Mouse (Mus musculus) CD4-positive helper T cell, adult 2 months (primary cell): Measurements from ENCODE around the gene Tsku.

Experiments used
- DNase-seq: peaks from one replicate; pipeline ENCODE4 v3.0.0-alpha.2; 2012; ENCODE audit warnings: low read depth, missing footprints, low spot score

Tsku gene

DNA sequence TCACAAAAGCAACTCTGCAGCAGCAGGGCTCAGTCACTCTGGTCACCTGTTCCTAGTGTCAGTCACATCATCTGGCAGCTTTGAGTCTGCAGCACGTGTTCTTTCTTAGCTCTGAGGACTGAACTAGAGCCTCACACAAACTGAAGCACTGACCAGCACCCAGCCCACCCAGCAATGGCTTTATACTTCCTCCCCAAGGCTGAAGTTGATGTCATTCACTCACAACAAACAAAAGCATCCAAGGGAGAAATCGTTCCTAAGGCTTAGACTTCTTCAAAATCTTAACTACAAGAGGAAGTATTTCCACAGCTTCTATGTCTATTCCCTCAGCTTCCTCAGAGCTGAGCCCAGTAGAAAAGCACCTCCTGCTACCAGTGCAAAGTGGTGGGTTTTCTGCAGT, 32.8 kb downstream of the Tsku start:
- DNase-seq, result no peak

DNA sequence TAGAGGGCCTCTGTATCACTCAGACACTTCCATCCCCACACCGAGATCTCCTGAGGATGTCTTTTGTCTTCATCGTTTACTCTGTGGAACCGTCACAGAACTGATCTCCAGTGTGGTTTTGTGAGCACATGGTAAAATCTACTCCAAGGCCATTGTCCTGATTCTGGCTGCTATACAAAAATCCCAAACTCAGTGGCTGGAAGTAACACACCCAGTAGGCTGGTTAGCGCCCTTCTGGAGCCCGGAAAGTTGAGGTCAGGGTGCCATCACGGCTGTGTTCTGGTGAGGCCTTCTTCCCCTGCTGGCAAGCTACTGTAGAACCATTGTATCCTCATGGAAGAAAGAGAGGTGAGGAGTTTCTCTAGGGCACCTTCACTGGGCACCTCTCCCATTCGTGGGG, 35.1 kb downstream of the Tsku start:
- no peak for DNase-seq

DNA sequence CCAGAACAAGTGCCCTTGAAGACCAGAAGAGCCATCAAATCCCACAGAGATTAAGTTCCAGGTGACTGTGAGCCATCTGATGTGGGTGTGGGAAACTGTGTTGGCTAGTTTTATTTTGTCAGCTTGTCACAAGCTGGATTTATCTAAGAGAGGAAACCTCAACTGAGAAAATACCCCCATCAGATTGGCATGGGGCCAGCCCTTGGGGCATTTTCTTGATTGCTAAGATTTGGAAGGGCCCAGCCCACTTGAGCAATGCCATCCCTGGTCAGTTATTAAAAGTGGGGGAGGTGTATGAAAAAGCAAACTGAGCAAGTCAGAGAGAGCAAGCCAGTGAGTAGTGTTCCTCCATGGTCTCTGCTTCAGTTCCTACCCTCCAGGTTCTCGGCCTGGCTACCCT, 36.9 kb downstream of the Tsku start:
- no peak for DNase-seq

DNA sequence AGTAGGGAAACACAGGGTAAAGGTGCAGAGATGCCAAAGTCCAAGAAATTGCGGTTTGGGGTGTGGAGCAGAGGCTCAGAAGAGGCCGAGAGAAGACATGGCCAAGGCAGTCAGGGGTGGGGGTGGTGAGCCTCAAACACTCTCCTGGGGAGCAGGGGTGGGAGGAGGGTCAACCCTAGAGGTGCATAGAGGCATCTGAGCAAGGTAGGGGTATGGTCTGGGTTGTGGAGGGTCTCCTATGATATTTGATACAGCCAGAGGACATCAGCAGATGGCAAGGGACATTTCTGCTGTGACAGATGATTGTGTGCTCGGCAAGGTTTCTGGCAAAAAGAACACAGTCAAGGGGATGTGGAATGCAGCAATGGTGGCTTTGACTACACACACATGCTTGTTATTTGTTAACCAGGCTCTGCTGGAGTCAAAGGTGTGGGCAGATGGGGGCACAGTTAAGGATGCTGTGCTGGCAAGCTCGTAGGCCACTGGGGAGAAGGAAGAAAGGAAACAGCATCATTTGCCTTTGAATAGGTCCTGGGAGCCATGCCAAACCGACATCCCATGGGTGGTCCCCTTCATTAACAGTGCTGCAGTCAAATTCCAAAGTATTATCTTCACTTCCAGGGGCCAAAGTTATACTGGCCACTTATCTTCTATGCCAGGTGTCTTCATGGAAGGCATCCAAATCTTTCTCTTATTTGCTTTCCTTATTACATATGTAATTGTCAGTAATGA, 37.7 kb downstream of the Tsku start:
- no peak for DNase-seq

DNA sequence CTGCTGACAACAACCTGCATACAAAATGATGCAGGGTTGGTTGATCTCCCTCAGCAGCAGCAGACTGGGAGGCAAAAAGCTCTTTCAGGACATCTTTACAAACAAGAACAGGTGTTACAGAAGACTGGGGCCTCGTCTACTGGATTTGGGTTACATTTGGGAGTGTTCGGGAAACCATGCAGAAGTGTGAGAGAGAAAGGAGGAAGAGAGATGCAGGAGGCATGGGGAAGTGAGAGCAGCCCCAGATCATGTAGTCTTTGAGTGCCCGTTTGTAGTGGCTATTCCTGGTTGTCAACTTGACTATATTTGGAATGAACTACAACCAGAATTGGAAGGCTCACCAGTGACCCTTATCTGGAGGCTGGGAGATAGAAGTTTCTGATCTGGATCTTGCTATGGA, 38.7 kb downstream of the Tsku start:
- DNase-seq, result no peak

DNA sequence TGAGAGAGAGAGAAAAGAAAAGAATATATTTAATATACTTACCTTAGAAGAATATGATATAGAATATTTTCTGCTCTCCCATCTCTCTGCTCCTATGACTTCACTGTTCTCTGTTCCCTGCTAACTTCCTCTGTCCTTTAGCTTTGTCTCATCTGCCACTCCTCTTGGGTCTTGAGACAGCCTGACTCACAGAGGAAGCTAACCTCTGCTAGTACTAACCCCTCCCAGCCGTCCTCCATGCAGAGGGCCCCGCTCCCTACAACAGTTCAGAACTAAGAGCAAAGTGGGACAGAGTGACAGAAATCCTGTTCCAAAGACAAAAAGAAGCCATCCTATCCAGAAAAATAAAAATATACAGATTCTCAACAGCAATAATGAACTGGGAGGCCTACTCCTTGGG, 40.0 kb downstream of the Tsku start, which contains the start of gene Acer3:
Acer3 (minus strand) TSS at position 126 of the 400 bp plus-strand sequence.
- DNase-seq, result no peak

DNA sequence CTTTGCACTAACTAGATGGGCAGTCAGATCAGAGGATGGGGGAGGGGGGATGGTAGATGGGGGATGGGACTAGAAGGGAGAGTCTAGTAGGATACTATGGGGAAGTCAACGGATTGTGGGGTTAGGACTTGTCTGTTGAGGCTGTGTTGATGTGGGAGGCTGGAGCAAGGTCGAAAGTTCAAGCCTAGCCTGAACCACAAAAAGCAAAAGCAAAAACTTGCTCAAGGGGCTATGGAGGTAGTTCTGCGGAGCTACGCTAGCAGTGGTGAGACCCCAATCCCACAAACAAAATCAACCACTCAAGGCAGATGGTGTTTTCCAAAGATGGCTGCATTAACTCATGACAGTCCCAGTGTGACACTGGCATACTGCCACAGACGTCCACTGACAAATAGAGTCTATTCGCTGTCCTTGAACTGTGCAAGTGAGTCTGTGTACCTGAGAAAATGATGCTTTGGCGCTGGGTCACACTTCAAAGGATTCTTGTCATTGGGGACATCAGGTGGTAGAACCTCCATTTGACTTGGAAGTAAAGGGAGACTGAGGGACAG, 41.0 kb downstream of the Tsku start:
- DNase-seq, result no peak

DNA sequence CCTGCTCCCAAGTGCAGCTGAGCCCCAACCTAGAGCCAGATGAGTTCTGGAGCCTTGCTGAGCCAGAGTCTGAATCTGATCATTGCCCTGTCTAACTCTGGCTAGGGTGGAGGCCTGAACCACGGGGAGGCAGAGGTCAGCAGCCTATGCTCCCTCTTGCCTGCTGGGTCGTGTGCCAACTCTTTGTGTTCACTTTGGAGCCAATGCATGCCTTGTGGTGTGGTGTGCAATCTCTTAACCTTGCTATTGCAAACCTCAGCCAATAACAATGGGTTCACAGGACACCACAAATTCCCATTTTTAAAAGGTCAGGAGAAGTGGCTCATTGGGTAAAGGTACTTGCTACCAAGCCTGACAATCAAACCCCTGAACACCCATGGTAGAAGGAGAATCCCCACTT, 44.6 kb downstream of the Tsku start:
- no peak for DNase-seq

DNA sequence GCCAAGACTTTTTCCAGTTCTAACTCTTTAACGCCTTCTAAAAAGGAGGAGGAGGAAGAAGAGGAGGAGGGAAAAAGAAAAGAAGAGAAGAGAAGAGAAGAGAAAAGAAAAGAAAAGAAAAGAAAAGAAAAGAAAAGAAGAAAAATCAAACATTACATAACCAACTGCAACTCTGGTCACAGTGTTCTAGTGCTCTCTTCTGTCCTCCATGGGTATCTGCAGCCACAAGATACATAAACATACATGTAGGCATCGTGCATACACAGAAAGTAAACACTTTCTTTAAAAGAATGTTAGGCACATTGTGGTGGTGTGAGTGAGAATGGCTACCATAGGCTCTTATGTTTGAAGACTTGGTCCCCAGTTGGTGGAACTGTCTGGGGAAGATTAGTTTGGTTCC, 46.0 kb downstream of the Tsku start:
- no peak for DNase-seq

DNA sequence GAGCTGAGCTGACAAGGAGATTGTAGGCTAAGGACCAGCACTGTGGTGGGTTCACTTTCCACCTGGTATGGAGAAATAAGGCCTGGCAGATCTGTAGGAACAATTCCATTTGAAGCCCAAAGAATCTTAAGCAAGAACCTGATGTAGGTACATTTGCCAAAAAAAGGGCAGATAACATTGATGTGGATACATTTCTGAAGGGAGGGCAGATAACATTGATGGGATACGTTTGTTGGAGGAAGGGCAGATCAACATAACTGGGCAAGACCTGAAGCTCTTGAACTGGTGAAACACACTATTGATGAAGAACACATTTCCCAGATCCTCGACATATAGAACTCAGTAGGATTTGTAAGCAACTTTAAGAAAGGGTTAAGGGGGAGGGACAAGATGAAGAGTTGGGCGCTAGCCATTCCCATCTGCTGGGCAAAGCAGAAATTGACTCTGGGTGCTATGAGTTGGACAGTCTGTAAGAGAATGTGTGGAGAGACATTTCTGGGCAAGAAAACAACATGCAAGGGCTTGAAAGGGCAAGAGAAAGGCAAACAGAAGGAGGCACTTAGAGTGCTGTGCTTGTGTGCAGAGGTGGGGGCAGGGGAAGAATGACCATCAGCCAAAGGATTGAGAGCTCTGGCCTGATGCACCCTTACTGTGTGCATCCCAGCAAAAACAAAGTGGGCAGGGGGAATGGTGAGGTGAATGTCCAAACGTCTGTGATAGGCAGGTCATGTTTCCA, 48.8 kb downstream of the Tsku start:
- DNase-seq, result no peak

DNA sequence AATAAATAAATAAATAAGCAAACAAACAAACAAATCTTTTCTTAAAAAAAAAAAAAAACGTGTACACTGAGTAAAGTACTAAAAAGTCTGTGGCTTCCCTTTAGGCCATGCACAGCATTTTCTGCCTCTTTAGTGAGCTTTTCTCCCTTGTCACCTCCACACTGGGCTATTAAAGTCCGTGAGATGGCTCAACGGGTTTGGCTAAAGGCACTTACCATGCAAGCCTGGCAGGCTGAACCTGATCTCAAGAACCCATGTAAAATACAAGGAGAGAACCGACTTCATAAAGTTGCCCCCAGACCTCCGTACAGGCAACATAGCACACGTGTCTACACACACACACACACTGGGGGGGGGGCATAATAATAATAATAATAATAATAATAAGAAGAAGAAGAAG, 50.9 kb downstream of the Tsku start:
- DNase-seq, result no peak

DNA sequence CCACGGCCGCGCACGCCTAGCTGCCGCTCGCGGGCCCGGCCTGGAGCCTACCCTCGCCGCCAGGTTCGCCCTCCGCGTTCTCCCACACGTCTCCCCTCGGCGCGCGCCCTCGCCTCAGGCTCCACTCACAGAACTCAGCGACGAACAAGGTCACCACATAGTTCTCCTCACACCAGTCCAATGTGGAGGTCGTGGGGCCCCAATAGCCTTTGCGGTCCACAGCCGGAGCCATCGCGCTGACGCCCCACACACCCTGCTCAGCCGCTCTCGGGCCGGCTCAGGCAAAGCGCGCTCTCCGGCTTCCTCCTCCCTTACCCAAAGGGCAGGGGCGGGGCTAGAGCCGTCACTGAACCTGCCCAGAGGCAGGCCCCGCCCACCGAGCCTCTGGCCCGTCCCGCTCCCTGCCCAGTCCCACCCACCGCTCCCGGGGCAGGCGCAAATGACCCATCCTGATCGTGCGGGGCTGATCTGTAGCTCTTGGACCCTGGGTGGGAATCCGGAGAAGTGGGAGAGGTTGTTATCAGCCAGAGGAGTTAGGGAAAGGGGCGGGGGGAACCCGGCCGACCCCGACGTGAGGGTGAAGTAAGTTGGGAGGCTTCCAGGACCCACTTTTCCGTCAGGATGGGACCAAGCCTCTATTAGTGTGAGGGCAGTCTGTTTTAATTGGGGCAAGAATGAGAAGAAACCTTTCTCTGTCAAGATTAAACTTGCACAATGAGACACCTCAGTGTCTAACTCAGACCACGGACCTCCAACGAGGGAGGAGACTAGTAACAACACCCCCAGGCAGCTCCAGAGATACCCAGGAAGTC, 51.7 kb downstream of the Tsku start:
- DNase-seq, result peak; percentile 91

DNA sequence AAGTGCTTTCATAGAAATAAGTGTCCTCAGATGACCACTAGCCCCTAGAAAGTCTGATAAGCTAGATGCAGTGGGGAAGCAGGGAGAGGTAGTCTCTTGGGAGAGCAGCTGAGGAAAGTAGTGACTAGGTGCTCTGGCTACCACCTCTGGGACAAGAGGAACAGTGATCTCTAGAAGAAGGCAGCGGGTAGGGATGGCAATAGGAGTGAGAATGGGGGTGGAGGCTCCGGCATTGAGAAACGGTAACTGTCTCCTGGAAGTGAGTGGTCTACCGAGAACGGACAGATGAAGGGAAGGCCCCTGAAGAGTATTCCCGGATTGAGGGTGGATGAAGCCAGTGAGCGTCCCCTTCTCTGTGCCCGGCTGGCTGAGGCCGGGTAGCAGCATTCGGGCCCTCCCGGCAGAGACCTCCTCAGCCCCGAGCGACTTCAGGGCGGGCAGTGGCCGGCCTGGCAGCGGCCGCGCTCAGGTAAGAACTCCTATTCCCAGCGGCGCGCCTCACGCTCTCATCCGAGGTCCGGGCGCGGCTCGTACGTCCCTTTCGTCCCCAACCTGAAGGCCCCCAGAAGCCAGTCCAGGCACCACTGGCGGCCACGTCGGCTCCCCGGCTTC, 52.4 kb downstream of the Tsku start:
- no peak for DNase-seq

DNA sequence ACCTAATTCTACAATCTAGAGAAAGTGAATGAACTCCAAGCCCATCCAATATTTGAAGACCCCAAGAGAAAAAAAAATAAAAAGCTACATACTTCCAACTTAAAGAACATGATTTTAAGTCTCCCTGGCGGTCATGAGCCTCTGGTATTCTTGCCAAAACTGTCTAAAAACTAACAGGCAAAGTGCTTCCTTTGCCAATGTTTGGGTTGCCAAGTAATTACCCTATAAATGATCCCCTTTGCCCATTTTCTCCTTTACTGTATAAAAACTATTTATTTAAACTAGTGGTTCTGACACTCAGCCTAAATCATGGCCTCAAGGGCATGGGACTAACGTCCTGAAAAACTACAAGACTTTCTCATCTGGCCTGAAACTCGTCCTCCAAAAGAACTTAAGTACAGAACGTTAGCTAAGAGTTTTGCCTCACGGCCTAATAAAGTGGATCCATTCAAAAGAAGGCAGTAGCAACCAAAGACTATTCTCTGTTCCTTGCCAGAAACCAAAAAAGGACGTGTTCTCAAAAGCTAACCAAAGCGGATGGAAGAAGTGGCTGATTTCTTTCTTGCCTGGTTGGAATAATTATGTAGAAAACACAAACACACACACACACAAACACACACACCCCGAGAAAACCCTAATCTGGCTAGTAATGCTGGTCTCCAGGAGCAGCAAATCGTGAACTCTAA, 53.1 kb downstream of the Tsku start:
- DNase-seq, result no peak

DNA sequence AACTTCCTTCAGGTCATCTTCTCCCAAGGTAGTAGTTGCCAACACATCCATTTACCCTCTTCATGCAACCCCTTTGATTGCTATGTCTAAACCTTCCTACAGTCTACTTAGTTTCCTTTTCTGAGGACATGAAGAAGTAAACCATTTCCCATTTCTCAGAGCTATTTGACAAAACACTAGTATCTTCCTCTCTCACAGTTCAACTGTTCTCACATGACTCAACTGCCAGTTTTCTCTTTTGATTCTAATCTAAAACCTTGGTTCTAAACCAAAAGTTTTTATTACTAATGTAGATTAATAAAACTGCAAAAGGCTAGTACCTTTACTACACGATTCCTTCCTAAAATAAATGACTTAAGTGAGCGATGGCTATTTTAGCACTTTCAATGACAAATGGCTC, 53.7 kb downstream of the Tsku start:
- no peak for DNase-seq
